Mouse (Mus musculus) small intestine, adult 2 months (tissue): ENCODE measurements around the gene Pik3c2b. TPM values are rescaled to one million over a fixed set of nuclear protein-coding genes. Genes with fewer than 3 reads are reported as not detected.

Source experiments
- H3K27ac ChIP-seq: fragments of 200-500 bp; 2 replicates; pipeline ENCODE4 v1.5.1; 2012; ENCODE audit warnings: low read depth, low read length, control low read depth, inconsistent platforms; ENCODE audit not compliant: insufficient read depth
- H3K27me3 ChIP-seq: fragments of 200-500 bp; 2 replicates; pipeline ENCODE4 v1.6.1; 2012; ENCODE audit warnings: mild to moderate bottlenecking, moderate library complexity, low read length, inconsistent platforms; ENCODE audit not compliant: control insufficient read depth, insufficient read depth
- H3K36me3 ChIP-seq: fragments of 200-500 bp; 2 replicates; pipeline ENCODE4 v1.6.1; 2012; ENCODE audit warnings: mild to moderate bottlenecking, low read length, control low read depth, inconsistent platforms; ENCODE audit not compliant: control insufficient read depth, insufficient read depth
- H3K4me1 ChIP-seq: fragments of 200-500 bp; 2 replicates; pipeline ENCODE4 v1.6.1; 2012; ENCODE audit warnings: low read length, inconsistent platforms, mixed read lengths; ENCODE audit not compliant: control insufficient read depth, insufficient read depth, insufficient read length
- H3K4me3 ChIP-seq: fragments of 200-500 bp; 2 replicates; pipeline ENCODE4 v1.5.1; 2012; ENCODE audit warnings: low read depth, mild to moderate bottlenecking, control low read depth, inconsistent platforms, low read length, moderate library complexity
- CTCF ChIP-seq: fragments of 200-500 bp; IDR thresholded peaks from 2 replicates; pipeline ENCODE4 v1.5.1; 2012; ENCODE audit warnings: low read depth, mild to moderate bottlenecking, control low read depth, inconsistent platforms, low read length, moderate library complexity, mixed read lengths; ENCODE audit not compliant: insufficient replicate concordance, insufficient read length; ENCODE audit errors: extremely low read depth
- POLR2A ChIP-seq: fragments of 200-500 bp; IDR thresholded peaks from 2 replicates; pipeline ENCODE4 v1.6.1; 2012; ENCODE audit warnings: low read depth, mild to moderate bottlenecking, control low read depth, inconsistent platforms, low read length, moderate library complexity
- WGBS: fragments of 180-500 bp; shearing (Covaris S2); methylation state at CpG from one replicate; pipeline ENCODE4 v1.1.7; 2018; 5-methylcytosine and 5-hydroxymethylcytosine counted together
- polyA plus RNA-seq: library from polyadenylated mRNA; depleted of rRNA; stranded (reverse); fragments of >200 nt; gene quantifications from 2 replicates; pipeline ENCODE4 v1.2.3, GENCODE M21; 2012

Gene Pik3c2b
- polyA plus RNA-seq, 1 experiment = 23.9 TPM

DNA sequence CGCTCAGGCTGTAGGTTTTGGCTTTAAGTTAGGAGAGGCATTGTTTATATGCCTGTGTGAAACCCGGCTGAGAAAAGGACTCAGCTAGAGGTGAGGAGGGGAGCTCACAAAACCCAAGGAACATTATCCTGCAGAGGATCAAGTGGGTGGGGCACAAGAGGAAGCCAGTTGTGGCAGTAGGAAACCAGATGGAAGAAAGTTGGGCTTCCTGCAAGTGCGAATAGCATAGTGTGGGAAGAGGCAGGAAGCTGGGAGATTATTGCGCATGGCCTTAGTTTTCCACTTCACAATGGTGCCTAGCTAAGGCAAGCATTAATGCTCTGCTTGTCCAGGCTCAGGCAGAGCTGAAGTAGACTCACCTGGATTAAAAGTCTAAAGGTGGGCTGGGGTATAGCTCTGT, 15.2 kb downstream of the Pik3c2b start:
- H3K27me3 ChIP-seq = no peaks in the 10 kb centered on the region
- TF ChIP-seq CTCF = no peak
- TF ChIP-seq POLR2A = no peak
- H3K36me3 ChIP-seq = peaks cover 4% of the 10 kb centered on the region; the same call in 1 of the 2 replicates
- H3K4me3 ChIP-seq = no peak overlapping the region
- WGBS = 69% methylated on average over 4 of the region's 4 CpGs
- no peak overlapping the region; the same call in 1 of the 2 replicates for H3K27ac ChIP-seq
- H3K4me1 ChIP-seq = peaks cover 39% of the 10 kb centered on the region

DNA sequence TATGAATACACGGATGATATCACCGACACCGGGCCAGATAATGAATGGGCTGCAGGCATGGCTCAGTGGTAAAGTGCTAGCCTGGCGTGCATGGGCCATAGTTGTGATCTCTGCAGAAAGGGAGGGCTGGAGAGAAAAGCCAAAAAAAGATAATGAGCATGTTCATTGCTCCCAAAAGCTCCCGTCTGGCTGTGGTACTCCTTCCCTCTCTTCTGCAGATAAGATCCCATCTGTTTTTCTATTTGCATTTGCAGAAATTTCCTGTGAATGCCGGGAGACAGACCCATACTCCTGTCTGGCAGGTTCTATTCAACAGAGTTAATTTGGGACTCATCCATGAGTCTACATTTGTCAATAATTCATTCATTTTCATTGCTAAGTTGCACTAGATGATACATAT, 17.7 kb downstream of the Pik3c2b start:
- WGBS = 82% methylated on average over 6 of the region's 6 CpGs
- H3K36me3 ChIP-seq = peaks cover 19% of the 10 kb centered on the region
- TF ChIP-seq CTCF (no peak), POLR2A (no peak)
- peaks cover 21% of the 10 kb centered on the region for H3K4me1 ChIP-seq
- no peak overlapping the region for H3K27ac ChIP-seq
- H3K4me3 ChIP-seq = no peak overlapping the region
- no peaks in the 10 kb centered on the region for H3K27me3 ChIP-seq

DNA sequence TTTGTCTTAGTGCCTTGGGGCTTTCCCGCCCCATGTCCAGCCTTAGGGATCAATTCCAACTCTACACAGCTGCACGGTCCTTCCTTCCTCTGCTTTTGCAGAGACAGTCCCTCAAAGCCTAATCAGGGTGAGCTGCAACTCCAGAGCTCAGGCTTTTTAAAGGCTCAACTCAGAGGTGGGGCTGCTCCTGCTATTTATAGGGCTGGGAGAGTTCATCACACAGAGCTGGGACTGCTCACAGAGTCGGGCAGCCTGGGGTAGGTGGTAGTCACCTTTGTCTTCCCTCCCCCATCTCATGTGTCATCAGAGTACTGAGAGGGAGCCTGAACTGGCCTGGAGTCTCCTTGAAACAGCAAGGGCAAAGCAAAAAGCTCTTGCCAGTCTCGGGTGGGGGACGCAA, 22.8 kb downstream of the Pik3c2b start:
- peaks cover 40% of the 10 kb centered on the region for H3K36me3 ChIP-seq
- no peak overlapping the region for H3K27ac ChIP-seq
- TF ChIP-seq POLR2A (no peak), CTCF (no peak)
- 71% methylated on average over 5 of the region's 5 CpGs for WGBS
- no peak overlapping the region for H3K4me3 ChIP-seq
- H3K27me3 ChIP-seq = no peaks in the 10 kb centered on the region
- peaks cover 2% of the 10 kb centered on the region for H3K4me1 ChIP-seq

DNA sequence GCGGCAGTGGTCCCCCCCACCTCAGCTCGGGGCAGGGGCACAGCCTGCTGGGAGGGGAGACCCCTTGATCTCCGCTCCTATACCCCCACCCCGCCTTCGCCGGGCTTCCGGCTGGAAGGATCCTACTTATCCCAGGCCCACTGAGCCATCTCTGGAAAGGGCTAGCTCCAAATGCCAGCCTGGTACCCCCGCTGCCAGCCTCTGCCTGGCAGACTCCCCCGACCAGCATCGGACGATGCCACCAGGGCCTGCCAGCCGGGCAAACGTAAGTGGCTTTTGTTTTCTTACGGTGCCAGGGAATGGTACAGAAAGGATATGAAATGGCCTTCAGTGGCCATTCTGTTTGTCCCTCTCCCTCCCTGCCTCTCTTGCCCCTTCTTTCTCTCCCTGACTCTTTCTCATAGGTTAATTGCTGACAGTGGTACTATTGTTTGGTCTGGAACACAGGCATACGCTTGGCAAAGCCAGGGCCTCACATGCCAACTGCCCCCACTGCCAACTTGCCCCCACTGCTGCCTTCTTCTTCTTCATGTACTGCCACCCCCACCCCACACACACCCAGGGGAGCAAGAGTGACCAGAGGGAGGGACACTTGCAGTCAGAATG, 23.3 kb downstream of the Pik3c2b start:
- Histone ChIP-seq H3K36me3 (peaks cover 43% of the 10 kb centered on the region), H3K27ac (no peak overlapping the region), H3K4me3 (no peak overlapping the region), H3K27me3 (no peaks in the 10 kb centered on the region), H3K4me1 (peaks cover 2% of the 10 kb centered on the region)
- WGBS = 95% methylated on average over 15 of the region's 15 CpGs
- TF ChIP-seq POLR2A = no peak
- no peak for TF ChIP-seq CTCF

DNA sequence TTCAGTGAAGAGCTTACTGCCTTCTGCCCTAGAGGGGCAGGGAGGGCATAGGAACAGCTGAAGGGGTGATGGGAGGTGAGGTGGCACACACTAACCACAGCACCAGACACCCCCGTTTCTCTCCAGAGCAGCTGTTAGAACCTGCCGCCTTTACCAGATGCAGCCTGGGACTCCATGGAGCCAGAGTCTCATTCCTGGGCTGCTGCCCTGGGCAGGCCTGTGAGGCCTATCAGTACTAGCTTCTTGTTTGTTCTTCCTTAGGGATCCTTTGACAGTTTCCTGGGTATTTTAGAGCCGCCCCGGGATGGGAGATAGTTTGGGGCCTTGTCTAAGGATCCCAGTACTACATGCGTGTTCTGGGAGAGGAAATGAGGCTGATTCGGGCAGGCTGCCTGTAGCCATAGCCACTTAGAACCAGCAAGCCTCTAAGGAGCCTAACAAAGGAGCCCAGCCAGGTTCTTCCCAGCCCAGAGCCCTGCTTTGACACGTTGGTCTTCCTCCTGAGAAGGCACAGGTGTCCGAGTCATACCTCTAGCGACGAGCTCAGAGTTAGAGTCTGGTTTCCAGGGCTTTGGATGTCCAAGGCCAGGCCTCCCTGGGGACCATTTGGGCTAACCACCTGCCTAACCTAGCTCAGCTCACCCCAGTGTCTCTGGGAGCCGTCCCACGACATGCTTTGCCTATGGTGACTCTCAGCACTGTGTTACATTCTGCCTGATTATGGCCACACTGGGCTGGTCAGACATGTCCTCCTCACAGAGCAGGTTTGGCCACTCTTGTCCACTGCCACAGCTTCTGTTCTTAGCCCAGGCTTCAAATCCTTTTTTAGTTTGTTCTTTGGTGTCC, 24.0 kb downstream of the Pik3c2b start:
- TF ChIP-seq POLR2A (no peak), CTCF (no peak)

DNA sequence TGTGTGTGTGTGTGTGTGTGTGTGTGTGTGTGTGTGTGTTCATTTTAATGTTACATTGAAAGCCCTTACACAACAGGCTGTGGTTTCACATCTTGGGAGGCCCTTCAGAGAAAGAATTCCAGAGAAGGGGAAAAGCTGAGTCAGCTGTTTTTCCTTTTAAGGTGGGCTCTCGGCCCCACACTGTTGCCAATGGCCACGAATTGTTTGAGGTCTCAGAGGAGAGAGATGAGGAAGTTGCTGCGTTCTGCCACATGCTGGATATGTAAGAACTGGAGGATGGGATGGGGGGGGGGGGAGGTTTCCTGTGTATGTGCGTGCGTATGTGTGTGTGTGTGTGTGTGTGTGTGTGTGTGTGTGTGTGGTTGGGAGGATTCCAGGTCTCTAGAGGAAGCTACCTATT, 24.7 kb downstream of the Pik3c2b start:
- Histone ChIP-seq H3K27ac (0 out of 2 replicates have a peak overlapping the region, but pooled peaks have one; percentile 3), H3K36me3 (peaks cover 48% of the 10 kb centered on the region), H3K4me3 (no peak overlapping the region), H3K4me1 (peaks cover 2% of the 10 kb centered on the region), H3K27me3 (no peaks in the 10 kb centered on the region)
- 68% methylated on average over 3 of the region's 5 CpGs for WGBS
- TF ChIP-seq POLR2A = no peak
- no peak for TF ChIP-seq CTCF

More for the DNA sequence above, 24.0 kb downstream of the Pik3c2b start:
- Histone ChIP-seq H3K27ac (peak overlapping the region; percentile 3), H3K36me3 (peaks cover 44% of the 10 kb centered on the region), H3K4me3 (no peak overlapping the region), H3K4me1 (peaks cover 2% of the 10 kb centered on the region), H3K27me3 (no peaks in the 10 kb centered on the region)
- 76% methylated on average over 12 of the region's 12 CpGs for WGBS

DNA sequence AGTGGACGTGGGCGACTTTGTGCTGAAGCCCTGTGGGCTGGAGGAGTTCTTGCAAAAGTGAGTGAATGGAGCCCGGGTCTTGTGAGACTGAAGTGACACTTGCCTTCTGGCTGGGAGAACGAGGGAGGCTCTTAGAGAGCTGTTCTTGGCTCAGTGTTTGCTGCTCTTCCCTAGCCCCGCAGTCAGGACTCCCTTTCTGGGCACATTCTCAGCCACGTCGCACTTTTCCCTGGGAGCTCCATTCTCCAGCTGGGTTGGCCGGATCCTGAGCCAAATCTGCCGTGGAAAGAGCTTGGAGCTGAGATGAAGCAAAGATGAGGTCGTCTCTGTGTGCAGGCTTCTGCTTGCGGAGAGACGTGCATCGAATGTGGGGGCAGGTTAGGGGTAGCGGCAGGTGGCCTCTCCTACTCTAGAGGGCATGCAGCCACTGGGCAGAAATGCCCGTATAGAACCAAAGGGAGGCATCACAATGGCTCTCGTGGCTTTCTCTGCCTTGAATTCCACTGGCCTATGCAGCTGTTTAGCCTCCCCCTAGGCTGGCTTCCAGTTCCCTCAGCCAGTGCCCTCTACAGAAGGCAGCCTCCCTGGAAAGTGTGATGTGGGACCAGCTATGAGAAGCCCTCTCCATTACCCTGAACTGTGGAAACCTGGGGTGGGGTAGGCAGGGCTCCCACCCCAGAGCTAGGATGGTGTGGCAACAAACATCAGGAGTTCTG, 26.4 kb downstream of the Pik3c2b start:
- TF ChIP-seq CTCF (no peak), POLR2A (no peak)
- 80% methylated on average over 16 of the region's 16 CpGs for WGBS
- Histone ChIP-seq H3K4me1 (peaks cover 2% of the 10 kb centered on the region), H3K4me3 (no peak overlapping the region), H3K27me3 (no peaks in the 10 kb centered on the region), H3K27ac (peak overlapping the region; percentile 21), H3K36me3 (peaks cover 48% of the 10 kb centered on the region)
